Mouse (Mus musculus) CH12F3 (cell line): ENCODE results near the gene Drd2.

Source experiments
- in situ Hi-C: fragments of 300-500 bp; cut with MboI; formaldehyde crosslinking; loops from 2 replicates; pipeline ENCODE4 v1.14.3; 2020; ENCODE audit warnings: low sequenced_read_pairs

The Drd2 gene

DNA sequence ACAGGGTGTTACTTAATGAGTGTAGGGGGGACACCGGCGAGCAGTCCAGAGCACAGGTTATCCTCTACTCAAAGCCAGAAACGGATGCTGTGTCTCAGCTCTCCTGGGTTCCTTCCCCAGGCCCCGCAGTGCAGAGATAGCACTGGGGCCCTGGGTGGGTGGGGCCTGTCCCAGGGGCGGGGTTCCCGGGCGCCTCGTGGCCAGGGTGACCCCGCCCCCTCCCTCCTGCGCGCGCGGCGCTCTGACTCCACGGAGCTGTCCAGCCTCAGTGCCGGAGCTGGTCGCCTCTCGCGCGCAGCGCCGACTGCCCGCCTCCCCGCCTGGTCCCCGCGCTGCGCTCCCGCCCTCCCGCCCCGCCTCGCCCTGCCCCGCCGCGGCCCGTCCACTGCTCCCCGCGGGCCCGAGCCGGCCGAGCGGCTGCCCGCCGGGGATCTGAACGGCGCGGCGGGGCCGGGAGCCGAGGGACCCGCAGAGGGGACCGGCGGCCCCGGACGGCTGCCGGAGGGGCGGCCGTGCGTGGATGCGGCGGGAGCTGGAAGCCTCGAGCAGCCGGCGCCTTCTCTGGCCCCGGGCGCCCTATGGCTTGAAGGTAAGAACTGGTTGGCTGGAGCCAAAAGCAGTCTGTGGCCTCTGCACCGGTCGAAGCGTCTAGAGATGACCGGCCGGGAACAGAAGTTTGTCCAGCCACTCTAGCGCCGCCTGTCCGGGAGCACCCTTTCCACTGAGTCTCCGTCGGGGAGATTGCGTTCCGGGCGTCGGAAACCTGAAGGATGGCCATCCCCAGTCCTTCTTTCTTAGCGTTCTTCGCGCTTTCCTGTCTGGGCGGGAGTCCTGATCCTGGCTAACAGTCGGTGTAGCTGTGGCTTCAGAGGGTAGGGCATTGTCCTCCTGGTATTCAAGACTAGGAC lies at the start of gene Drd2:
Drd2 (plus strand) TSS at position 492 of the 908 bp plus-strand sequence.
- in situ Hi-C loops, result no loop called here

- in situ Hi-C loops, result no loop called here
Observed at GRCm38 (mm10) chr9:49295101-49295500, 45.3 kb upstream of the Drd2 start.

DNA sequence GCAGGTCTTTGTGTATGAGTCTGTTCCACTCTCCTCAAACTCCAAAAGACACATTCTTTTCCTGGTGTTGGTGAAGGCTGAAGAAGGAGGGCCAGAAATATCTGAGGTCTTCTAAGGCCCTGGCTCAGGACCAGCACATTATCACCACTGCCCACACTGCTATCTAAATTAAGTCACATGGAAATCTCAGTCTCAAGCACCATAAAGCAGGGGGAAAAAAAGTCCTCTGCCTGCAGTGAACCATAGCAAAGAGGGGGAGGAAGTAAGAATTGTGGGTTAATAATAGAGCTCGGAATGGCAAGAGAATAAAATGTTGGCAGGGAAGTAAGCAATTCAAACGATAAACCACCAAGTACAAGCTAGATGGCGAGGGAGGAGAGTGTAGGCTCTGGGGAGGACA lies 32.9 kb upstream of the Drd2 start:
- in situ Hi-C loops, result no loop called here

- in situ Hi-C loops, result no loop called here
Observed at GRCm38 (mm10) chr9:49310821-49311220, 29.6 kb upstream of the Drd2 start.

DNA sequence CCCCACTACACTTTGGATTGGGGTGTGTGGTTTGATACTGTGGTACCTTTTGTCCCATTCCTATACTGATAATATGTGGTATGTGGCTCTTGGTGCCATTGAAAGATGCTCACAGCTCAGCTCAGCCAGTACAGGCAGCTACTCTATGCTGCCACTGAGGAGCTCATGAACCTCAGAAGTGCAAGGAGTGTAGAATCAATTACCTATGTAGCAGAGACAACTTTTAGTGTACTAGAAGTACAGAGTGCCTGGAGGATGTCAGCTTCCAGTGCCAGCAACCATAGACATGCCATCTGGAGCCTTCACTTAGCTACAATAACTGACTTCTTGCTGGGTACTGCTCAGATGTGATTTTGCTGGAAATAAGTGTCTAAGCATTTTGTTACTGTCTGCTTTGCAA lies 21.8 kb upstream of the Drd2 start:
- in situ Hi-C loops, result no loop called here

DNA sequence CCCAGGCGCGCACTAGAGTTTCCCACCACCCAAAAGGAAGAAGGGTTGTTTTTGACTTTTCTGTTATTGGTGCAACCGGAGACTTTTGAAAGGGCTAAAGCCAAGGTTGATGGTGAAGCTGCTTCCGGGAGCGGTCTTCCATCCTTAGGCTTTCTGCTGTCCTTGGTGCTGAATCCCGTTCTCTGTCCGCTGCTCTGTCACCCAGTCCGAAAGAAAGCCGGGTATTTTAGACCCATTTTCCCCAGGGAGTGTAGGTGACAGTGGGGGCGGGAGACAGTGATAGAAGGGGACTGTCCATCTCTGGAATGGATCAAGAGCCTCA lies 578 bp downstream of the Drd2 start:
- in situ Hi-C loops, result no loop called here

GRCm38 (mm10) chr9:49365763-49366162 lies 25.3 kb downstream of the Drd2 start:
- in situ Hi-C loops, result no loop called here

DNA sequence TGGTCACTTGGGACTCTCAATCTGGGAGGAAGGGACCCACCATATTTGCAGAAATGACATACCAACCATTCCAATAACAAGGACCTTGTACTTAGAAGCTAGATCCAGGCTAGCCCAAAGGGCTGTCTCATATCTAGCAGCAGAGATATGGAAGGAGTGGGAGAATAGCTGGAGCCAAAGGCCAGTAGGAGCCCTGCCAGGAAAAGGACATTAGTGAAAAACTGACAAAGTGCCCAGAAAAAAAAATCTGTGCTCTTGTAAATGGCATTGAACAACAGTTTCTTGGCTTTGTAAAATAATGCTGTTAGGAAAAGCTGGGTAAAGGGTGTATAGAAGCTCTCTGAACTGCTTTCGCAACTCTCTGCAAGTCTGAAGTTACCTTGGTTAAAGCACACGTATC lies 33.5 kb downstream of the Drd2 start:
- in situ Hi-C loops, result no loop called here

GRCm38 (mm10) chr9:49379962-49380361 lies 39.5 kb downstream of the Drd2 start:
- in situ Hi-C loops, result no loop called here

DNA sequence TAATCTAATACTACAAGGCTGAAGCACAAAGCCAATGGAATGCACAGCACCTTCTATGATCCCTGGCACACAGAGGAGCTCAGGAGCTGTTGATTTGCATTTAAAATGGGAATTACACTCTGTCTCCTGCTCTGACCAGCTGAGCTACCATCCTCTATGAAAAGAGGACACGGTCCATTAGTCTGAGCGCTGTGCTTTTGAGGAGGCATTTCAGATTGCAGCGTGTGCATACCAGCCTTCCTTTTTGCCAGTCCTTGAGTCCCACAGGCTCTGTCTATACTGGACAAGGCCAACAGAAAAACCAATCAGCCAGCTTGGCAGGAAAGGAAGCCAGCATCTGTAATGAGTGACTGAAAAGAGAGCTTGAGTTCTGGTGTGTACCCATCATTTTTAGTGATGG lies 43.6 kb downstream of the Drd2 start:
- in situ Hi-C loops, result no loop called here

DNA sequence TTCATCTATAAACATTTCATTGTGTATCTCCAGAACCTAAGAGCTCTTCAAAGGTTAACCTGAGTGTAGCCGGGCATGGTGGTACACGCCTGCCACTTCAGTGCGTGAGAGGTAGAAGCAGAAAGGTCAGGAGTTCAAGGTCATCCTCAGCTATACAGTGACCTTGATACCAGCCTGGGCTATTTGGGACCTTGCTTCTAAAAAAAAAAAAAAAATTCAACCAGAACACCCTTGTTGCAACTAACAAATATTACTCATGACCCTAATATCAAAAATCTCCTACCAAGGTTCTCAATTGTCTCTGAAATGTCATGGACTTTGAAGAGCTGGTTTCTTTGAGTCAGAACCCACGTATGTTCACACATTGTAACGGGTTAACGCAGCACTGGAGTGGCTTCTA lies 44.4 kb downstream of the Drd2 start:
- in situ Hi-C loops, result no loop called here

DNA sequence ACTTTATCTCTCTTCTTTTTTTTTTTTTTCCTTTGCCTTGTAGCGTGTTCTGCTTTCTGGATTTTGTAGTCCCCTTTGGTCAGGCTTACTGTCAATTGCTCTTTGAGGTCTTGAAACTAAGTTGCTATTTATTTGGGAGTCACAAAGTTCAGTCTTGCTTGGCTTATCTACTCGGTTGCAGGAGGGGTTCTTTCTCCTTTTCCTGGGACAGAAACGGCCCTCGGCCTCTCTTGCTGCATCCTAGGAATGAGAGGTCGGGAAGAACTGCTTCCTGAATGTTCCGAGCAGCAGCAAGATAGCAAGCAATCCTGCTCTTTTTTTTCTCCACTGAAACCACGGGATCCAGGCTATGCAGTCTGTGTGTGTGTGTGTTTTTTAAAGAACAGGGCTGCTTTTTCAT lies 44.9 kb downstream of the Drd2 start:
- in situ Hi-C loops, result no loop called here

GRCm38 (mm10) chr9:49386119-49386518 lies 45.7 kb downstream of the Drd2 start:
- in situ Hi-C loops, result no loop called here

- in situ Hi-C loops, result no loop called here
Observed at GRCm38 (mm10) chr9:49392242-49392641, 51.8 kb downstream of the Drd2 start.

DNA sequence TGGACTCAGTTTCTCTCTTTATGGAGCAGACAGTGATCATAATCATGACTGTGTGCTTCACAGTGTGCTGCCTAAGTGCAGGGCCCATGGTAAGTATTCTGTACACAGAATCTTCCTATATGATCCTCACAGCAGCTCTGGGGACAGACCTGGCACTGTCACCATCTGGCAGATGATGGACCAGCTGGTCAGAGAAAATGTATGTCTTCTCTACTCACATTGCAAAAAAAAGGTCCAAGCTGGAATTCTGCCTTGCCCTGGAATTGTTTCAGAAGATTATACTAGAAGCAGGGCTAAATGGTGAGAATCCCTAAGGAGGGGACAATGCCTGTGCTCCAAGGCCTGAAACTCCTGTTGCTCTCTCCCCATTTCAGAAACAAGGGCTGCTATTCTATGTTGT lies 55.6 kb downstream of the Drd2 start:
- in situ Hi-C loops, result no loop called here

DNA sequence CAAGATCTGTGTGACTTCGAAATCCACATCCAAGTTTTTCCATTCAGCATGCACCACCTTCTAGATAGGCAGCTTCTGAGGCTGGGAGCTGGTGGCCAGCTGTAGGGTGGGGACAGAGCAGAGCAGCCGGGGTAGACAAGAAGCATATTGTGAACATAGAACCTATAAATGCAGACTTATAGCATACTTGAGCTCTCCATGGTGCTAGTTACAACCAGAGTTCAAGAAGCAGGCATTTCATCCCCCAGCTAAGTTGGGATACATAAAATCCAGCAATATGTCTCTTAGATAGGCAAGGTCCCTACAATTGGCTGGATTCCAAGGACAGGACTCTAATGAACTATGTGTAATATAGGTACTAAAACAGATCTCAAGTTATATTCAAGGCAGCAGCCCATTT lies 63.3 kb downstream of the Drd2 start:
- in situ Hi-C loops, result no loop called here

- in situ Hi-C loops, result no loop called here
Observed at GRCm38 (mm10) chr9:49407028-49407427, 66.6 kb downstream of the Drd2 start.

GRCm38 (mm10) chr9:49410621-49411020 lies 70.2 kb downstream of the Drd2 start:
- in situ Hi-C loops, result no loop called here

DNA sequence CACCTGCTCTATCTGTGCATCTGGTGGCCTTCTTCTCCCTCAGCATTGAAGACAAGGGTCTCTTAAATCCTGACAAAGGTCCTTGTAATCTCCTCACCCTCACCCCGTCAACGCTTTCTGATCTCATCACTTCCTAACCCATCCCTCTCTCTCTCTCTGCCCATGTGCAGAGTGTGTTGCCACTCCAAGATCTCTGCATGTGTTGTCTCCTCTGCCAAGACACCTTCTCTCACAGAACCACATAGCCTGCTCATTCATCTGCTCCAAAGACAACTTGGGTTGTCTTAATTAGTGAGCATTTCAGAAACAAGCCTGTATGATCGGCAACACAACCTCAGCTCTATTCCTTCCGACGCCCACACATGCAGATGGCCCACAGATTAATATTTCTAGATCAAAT lies 83.4 kb downstream of the Drd2 start:
- in situ Hi-C loops, result no loop called here

DNA sequence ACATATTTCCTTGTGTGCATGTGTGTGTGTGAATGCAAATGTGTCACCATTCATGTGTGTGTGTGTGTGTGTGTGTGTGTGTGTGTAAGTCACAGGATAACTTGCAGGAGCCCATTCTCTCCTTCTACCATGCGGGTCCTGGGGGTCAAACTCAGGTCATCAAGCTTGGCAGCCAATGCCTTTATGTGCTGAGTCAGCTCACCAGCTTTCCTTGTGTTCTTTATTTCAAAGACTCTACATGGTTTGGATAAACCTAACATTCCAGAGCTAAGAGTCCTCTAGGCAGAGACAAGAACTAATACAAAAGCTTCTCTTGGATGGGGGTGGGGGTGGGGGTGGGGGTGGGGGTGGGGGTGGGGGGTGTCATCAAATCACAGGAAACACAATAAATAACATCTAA lies 85.2 kb downstream of the Drd2 start:
- in situ Hi-C loops, result no loop called here

DNA sequence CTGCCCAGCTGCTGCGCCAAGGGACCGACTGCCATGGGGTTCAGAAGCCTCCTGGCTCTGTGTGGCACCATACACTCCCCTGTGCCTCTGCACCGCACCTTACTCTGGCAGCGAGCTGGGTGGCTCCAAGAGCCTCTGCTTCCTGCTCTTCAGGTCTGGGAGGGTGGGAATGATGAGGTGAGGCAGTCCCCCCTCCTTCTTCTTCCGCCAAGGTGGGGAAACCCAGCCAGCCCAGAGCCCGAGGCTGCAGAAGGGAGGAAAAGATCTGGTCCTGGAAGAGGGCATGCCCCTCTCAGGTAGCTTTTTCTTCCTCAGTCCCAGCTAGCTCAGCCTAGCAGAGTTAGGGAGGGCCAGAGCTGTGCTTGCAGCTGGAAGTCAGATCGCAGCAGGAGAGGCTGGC lies 86.5 kb downstream of the Drd2 start, which contains the start of gene Ankk1:
Ankk1 (minus strand) TSS at position 101 of the 400 bp plus-strand sequence.
- in situ Hi-C loops, result no loop called here

GRCm38 (mm10) chr9:49427478-49427877 lies 87.1 kb downstream of the Drd2 start:
- in situ Hi-C loops, result no loop called here

DNA sequence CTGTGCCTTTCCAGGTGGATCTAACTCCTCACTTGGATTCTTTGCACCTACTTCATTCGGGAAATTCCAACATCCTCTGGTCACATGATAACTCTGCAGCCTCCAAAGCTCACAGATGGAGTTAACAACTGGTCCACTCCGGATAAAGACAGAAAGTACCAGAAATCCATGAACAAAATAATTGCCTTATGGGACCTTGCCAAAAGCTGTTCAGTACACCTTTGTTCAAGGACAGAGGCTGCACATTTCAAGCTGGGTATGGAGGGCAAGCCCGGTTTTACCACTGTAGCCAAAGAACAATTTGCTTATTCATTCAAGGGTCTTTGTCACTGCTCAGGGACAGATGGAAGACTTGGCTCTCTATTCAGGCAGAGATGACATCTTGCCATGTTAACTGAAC lies 102.2 kb downstream of the Drd2 start:
- in situ Hi-C loops, result no loop called here
